Mouse (Mus musculus) megakaryocyte, embryonic 14.5 days (primary cell): ENCODE data around the gene Gtsf1l.

Experiments
- FLI1 ChIP-seq: IDR thresholded peaks from 2 replicates; pipeline ENCODE4 v1.6.1; 2012; ENCODE audit warnings: low read length, inconsistent platforms, mixed read lengths
- GATA1 ChIP-seq: IDR thresholded peaks from 3 replicates; pipeline ENCODE4 v1.6.1; 2012; ENCODE audit warnings: mixed read lengths, low read length, inconsistent platforms, borderline replicate concordance

DNA sequence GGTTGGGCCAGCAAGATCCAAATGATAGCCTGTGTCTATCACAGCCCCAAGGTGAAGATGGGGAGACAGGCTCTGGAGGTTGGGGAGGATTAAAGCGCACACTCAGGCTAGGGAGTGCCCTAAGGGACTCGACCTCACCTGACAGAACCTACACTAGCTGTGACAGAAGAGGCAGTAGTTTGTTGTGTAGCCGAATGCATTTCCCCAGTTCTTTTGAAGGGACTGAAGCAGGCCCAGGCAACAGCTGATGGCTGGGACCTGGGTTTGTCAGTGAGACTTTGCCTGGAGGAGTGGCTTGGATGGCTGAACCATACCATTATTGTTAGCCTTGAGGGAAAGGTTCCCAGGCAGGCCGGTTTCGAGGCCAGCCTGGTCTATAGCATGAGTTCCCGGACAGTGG, 2.6 kb downstream of the Gtsf1l start:
- TF ChIP-seq GATA1 (no peak), FLI1 (no peak)
